Comparison of ENCODE assay signal across 8 mouse cellular contexts in the genomic region with DNA sequence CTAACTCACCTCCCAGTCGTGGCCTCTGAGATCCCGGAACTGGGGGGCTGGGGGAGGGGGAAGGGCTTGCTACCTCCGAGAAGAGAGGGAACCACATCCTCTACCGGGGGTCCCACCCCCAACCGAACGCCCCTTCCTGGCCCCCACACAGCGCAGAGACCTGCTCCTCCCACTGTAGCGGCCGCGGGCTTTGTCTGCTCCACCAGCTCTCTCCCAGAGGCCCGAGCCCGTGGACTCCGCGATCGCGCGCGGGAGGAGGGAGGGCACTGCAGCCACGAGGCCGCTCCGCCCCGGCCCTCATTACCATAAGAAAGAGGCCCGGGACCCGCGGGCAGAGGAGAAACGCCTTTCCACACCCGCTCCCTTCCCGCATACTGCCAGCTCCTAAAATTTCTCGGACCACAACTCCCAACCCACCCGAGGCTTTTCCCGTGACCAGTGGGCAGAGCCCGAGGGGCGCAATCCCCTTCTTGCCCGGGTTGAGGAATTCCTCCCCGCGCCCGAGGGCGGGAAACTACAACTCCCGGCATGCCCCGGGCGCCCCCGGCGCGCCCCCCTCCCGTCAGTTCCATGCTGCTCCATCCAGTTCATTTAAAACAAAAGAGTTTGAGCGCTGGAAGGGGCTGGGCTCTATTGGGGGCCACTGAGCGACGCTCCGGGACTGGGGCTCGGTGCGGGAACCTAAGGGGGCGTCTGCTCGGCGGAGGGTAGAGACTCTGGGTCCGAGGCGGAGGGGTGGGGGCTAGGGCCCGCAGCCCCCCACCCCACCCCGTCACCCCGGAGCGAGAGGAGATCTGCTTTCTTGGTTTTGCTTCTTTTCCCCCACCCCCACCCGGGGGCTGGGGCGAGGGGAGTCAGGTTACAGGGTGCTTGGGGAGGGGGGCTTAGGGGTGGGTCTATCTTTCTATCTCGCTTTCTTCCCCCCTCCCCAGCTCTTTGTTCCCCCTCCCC. TPM values are rescaled to one million over a fixed set of nuclear protein-coding genes. Genes with fewer than 3 reads are reported as not detected.
DNase-seq lines count a peak whose midpoint lies in the region; ATAC-seq lines count a peak whose summit lies in the region.

No protein-coding gene starts in this region.

- intact Hi-C loops in gastrocnemius, postnatal 14 days (cut with DNase I; ENCODE audit: low total_unique reads): no loop called here
- intact Hi-C loops in left cerebral cortex, postnatal 25 days (cut with DNase I): no loop called here

- H3K27ac ChIP-seq in intestine, embryonic 14.5 days (ENCODE audit: low read depth): peak overlapping the region; percentile 97

- H3K9me3 ChIP-seq in intestine, embryonic 14.5 days (ENCODE audit: control insufficient read depth, low read length): no peaks in the 10 kb centered on the region

- H3K27me3 ChIP-seq in intestine, embryonic 14.5 days (replicated peaks; ENCODE audit: control insufficient read depth, insufficient read depth, low read length): no peaks in the 10 kb centered on the region

- ATAC-seq in activated CD4-positive, CD25-positive, alpha-beta regulatory T cell, adult 4 months: peak; percentile 76
- peak; percentile 81 for ATAC-seq in intestine, embryonic 14.5 days (replicated peaks; ENCODE audit: low FRiP score, low TSS enrichment, low read depth)

- peak overlapping the region; percentile 97 for H3K4me3 ChIP-seq in intestine, embryonic 14.5 days (ENCODE audit: low read depth, low read length)

- H3K4me2 ChIP-seq in intestine, embryonic 14.5 days (ENCODE audit: low read length): peak overlapping the region; percentile 96

- WGBS in intestine, embryonic 14.5 days: under 1% methylated on average over 59 of the region's 63 CpGs

- H3K9ac ChIP-seq in intestine, embryonic 14.5 days (ENCODE audit: low read length): peak overlapping the region; percentile 96

- peaks cover 60% of the 10 kb centered on the region for H3K4me1 ChIP-seq in intestine, embryonic 14.5 days (replicated peaks; ENCODE audit: control insufficient read depth, insufficient read depth, low read length)

- peak; percentile 84 for DNase-seq in embryo, embryonic 10 days (ENCODE audit: low spot score)
- peak; percentile 85 for DNase-seq in gastrocnemius, postnatal 14 days
- peak; percentile 97 for DNase-seq in intestine, embryonic 14.5 days (ENCODE audit: low spot score)
- peak; percentile 87 to 88 for DNase-seq in left cerebral cortex, postnatal 25 days (ENCODE audit: low spot score in 2 of 2)
- peak; percentile 94 for DNase-seq in mesoderm, embryonic 11.5 days (ENCODE audit: low read depth, low spot score)
- peak; percentile 75 to 77 for DNase-seq in right cerebral cortex, postnatal 36 days (ENCODE audit: low spot score in 2 of 2)
- peak; percentile 93 for DNase-seq in yolk sac, embryonic 10.5 days (ENCODE audit: low spot score)

- H3K36me3 ChIP-seq in intestine, embryonic 14.5 days (ENCODE audit: control insufficient read depth, insufficient read depth, low read length): peaks cover 16% of the 10 kb centered on the region

RNA-seq across cellular contexts. Expression of gene Mex3a, which starts 0.6 kb away (rescaled TPM):
- under 1 TPM; 0.10 to 0.81 TPM for polyA plus RNA-seq in activated CD4-positive, CD25-positive, alpha-beta regulatory T cell, adult 4 months (2017; shearing (Covaris generic))
- total RNA-seq in gastrocnemius, postnatal 14 days (2021): 1 to 10 TPM in 1 of 2 experiments, under 1 TPM in 1; 0.64 to 1.6 TPM
- 19.8 and 23.8 TPM in 2 replicates for polyA plus RNA-seq in intestine, embryonic 14.5 days (2014; fragmentation: Nextera tagmentation; extraction: Ambion mirVana)
- 1 to 10 TPM; 2.8 to 3.0 TPM for total RNA-seq in left cerebral cortex, postnatal 25 days (2021)

RNA-seq across cellular contexts. Expression of gene Rab25, which starts 16.5 kb away (rescaled TPM):
- polyA plus RNA-seq in activated CD4-positive, CD25-positive, alpha-beta regulatory T cell, adult 4 months (2017; shearing (Covaris generic)): not detected
- not detected for total RNA-seq in gastrocnemius, postnatal 14 days (2021)
- polyA plus RNA-seq in intestine, embryonic 14.5 days (2014; fragmentation: Nextera tagmentation; extraction: Ambion mirVana): 55.6 and 56.9 TPM in 2 replicates
- not detected for total RNA-seq in left cerebral cortex, postnatal 25 days (2021)

RNA-seq across cellular contexts. Expression of gene Lamtor2, which starts 21.3 kb away (rescaled TPM):
- polyA plus RNA-seq in activated CD4-positive, CD25-positive, alpha-beta regulatory T cell, adult 4 months (2017; shearing (Covaris generic)): 100 to 1,000 TPM; 132 to 197 TPM
- total RNA-seq in gastrocnemius, postnatal 14 days (2021): 10 to 100 TPM; 78.3 to 80.4 TPM
- polyA plus RNA-seq in intestine, embryonic 14.5 days (2014; fragmentation: Nextera tagmentation; extraction: Ambion mirVana): 98.9 and 102 TPM in 2 replicates
- total RNA-seq in left cerebral cortex, postnatal 25 days (2021): 10 to 100 TPM; 96.9 to 99.5 TPM

RNA-seq across cellular contexts. Expression of gene Lmna, which starts 21.9 kb away (rescaled TPM):
- polyA plus RNA-seq in activated CD4-positive, CD25-positive, alpha-beta regulatory T cell, adult 4 months (2017; shearing (Covaris generic)): 1 to 10 TPM; 4.6 to 6.4 TPM
- 100 to 1,000 TPM; 125 to 161 TPM for total RNA-seq in gastrocnemius, postnatal 14 days (2021)
- polyA plus RNA-seq in intestine, embryonic 14.5 days (2014; fragmentation: Nextera tagmentation; extraction: Ambion mirVana): 86.0 and 96.0 TPM in 2 replicates
- 10 to 100 TPM; 42.1 to 48.7 TPM for total RNA-seq in left cerebral cortex, postnatal 25 days (2021)

RNA-seq across cellular contexts. Expression of gene Ubqln4, which starts 21.9 kb away (rescaled TPM):
- polyA plus RNA-seq in activated CD4-positive, CD25-positive, alpha-beta regulatory T cell, adult 4 months (2017; shearing (Covaris generic)): 10 to 100 TPM; 10.9 to 14.0 TPM
- total RNA-seq in gastrocnemius, postnatal 14 days (2021): 10 to 100 TPM; 42.0 to 45.5 TPM
- 59.0 and 60.8 TPM in 2 replicates for polyA plus RNA-seq in intestine, embryonic 14.5 days (2014; fragmentation: Nextera tagmentation; extraction: Ambion mirVana)
- total RNA-seq in left cerebral cortex, postnatal 25 days (2021): 100 to 1,000 TPM; 128 to 129 TPM

Comparison
In these comparisons a context has a peak if more than half of its experiments do, and no peak if none do; other contexts are left out.
1. Peak in every context shown above with its lines: DNase-seq, ATAC-seq, H3K4me3 ChIP-seq and H3K27ac ChIP-seq.